ENCODE assay signal across 22 mouse cellular contexts in genomic region chr5:112385973-112386372, GRCm38 (mm10). TPM values are rescaled to one million over a fixed set of nuclear protein-coding genes. Genes with fewer than 3 reads are reported as not detected.
A peak's percentile ranks its signal among the peaks of the same experiment; 100 is the strongest.
DNase-seq lines count a peak whose midpoint lies in the region; ATAC-seq and TF ChIP-seq lines count a peak whose summit lies in the region.
"Had no signal": no experiment of that assay in that cellular context is flagged by ENCODE, and none has a peak within 500 bp of the region (broad histone marks: within the 10 kb centered on the region; RNA-seq: fewer than 3 reads in every experiment).

No protein-coding gene starts in this region.

- TF ChIP-seq CTCF in liver, postnatal 0 days (IDR thresholded peaks at IDR 0.05; ENCODE audit: low read depth) = no peak
- TF ChIP-seq CTCF in forebrain, postnatal 0 days (IDR thresholded peaks at IDR 0.05; ENCODE audit: low read depth) = no peak

- DNase-seq in 416B (ENCODE audit: low read depth) = peak; percentile 74
- DNase-seq in ES-CJ7 (ENCODE audit: low read depth, low spot score) = peak; percentile 91
- DNase-seq in induced T-regulatory cell, adult 2 months (ENCODE audit: low read depth) = peak; percentile 48
- DNase-seq in liver, postnatal 0 days = peak; percentile 41
- DNase-seq in hindbrain, embryonic 10.5 days (ENCODE audit: low spot score) = no peak
- DNase-seq in forebrain, postnatal 0 days = no peak
- DNase-seq: gastrocnemius, postnatal 25 days; kidney, postnatal 14 days; lung, postnatal 14 days; midbrain, embryonic 14.5 days; retina, postnatal 1 day had no signal

- no peaks in the 10 kb centered on the region for H3K4me1 ChIP-seq in liver, postnatal 0 days (ENCODE audit: insufficient read depth)
- peaks cover 26% of the 10 kb centered on the region for H3K4me1 ChIP-seq in hindbrain, embryonic 10.5 days (replicated peaks)
- H3K4me1 ChIP-seq in kidney, embryonic 14.5 days (ENCODE audit: control insufficient read depth, insufficient read depth, low read length) = no peaks in the 10 kb centered on the region
- H3K4me1 ChIP-seq in forebrain, postnatal 0 days (ENCODE audit: insufficient read depth) = 0 out of 2 replicates have a peak, but pooled peaks cover 4% of the 10 kb centered on the region

- H3K9ac ChIP-seq in liver, postnatal 0 days (replicated peaks) = no peak overlapping the region
- no peak overlapping the region for H3K9ac ChIP-seq in kidney, embryonic 14.5 days (ENCODE audit: low read depth, low read length)
- H3K9ac ChIP-seq in forebrain, postnatal 0 days = no peak overlapping the region
- H3K9ac ChIP-seq: embryonic facial prominence, embryonic 15.5 days; forebrain, embryonic 15.5 days; limb, embryonic 12.5 days; neural tube, embryonic 13.5 days had no signal

- H3K4me2 ChIP-seq in liver, postnatal 0 days (ENCODE audit: low read depth, low read length) = no peak overlapping the region
- no peak overlapping the region for H3K4me2 ChIP-seq in kidney, embryonic 14.5 days (replicated peaks; ENCODE audit: low read depth, low read length)
- H3K4me2 ChIP-seq in forebrain, postnatal 0 days (ENCODE audit: low read depth) = no peak overlapping the region
- H3K4me2 ChIP-seq: embryonic facial prominence, embryonic 15.5 days; forebrain, embryonic 15.5 days; limb, embryonic 12.5 days; neural tube, embryonic 13.5 days had no signal

- no peak overlapping the region for H3K27ac ChIP-seq in liver, postnatal 0 days (ENCODE audit: low read depth)
- no peak overlapping the region for H3K27ac ChIP-seq in hindbrain, embryonic 10.5 days
- no peak overlapping the region for H3K27ac ChIP-seq in kidney, embryonic 14.5 days (ENCODE audit: low read depth, low read length)
- no peak overlapping the region for H3K27ac ChIP-seq in forebrain, postnatal 0 days (ENCODE audit: low read depth, low read length)
- H3K27ac ChIP-seq: embryonic facial prominence, embryonic 15.5 days; forebrain, embryonic 15.5 days; hindbrain, postnatal 0 days; limb, embryonic 12.5 days; neural tube, embryonic 13.5 days had no signal

- H3K27me3 ChIP-seq in liver, postnatal 0 days (ENCODE audit: insufficient read depth, low read length) = no peaks in the 10 kb centered on the region
- peaks cover 2% of the 10 kb centered on the region; the same call in 1 of the 2 replicates for H3K27me3 ChIP-seq in hindbrain, embryonic 10.5 days (ENCODE audit: insufficient read depth, poor library complexity, severe bottlenecking)
- no peaks in the 10 kb centered on the region for H3K27me3 ChIP-seq in kidney, embryonic 14.5 days (ENCODE audit: control insufficient read depth, insufficient read depth, low read length)
- no peaks in the 10 kb centered on the region for H3K27me3 ChIP-seq in forebrain, postnatal 0 days (ENCODE audit: insufficient read depth, low read length)
- H3K27me3 ChIP-seq: embryonic facial prominence, embryonic 15.5 days; forebrain, embryonic 15.5 days; limb, embryonic 12.5 days; neural tube, embryonic 13.5 days had no signal

- H3K9me3 ChIP-seq in liver, postnatal 0 days (ENCODE audit: low read length) = no peaks in the 10 kb centered on the region
- H3K9me3 ChIP-seq in hindbrain, embryonic 10.5 days = no peaks in the 10 kb centered on the region
- H3K9me3 ChIP-seq in kidney, embryonic 14.5 days (ENCODE audit: control insufficient read depth, low read length) = no peaks in the 10 kb centered on the region
- H3K9me3 ChIP-seq in forebrain, postnatal 0 days (ENCODE audit: low read length) = no peaks in the 10 kb centered on the region
- H3K9me3 ChIP-seq: embryonic facial prominence, embryonic 15.5 days; forebrain, embryonic 15.5 days; limb, embryonic 12.5 days; neural tube, embryonic 13.5 days had no signal

- ATAC-seq in liver, postnatal 0 days = peak; percentile 90
- ATAC-seq in kidney, embryonic 14.5 days (ENCODE audit: low FRiP score, low TSS enrichment) = no peak
- no peak for ATAC-seq in forebrain, postnatal 0 days
- ATAC-seq: forebrain, embryonic 15.5 days; hindbrain, postnatal 0 days had no signal

- H3K36me3 ChIP-seq in liver, postnatal 0 days (replicated peaks; ENCODE audit: insufficient read depth, low read length) = no peaks in the 10 kb centered on the region
- peaks cover 61% of the 10 kb centered on the region for H3K36me3 ChIP-seq in hindbrain, embryonic 10.5 days
- H3K36me3 ChIP-seq in kidney, embryonic 14.5 days (ENCODE audit: control insufficient read depth, insufficient read depth, low read length) = no peaks in the 10 kb centered on the region
- peaks cover 55% of the 10 kb centered on the region for H3K36me3 ChIP-seq in forebrain, postnatal 0 days (ENCODE audit: insufficient read depth)
- H3K36me3 ChIP-seq: embryonic facial prominence, embryonic 15.5 days had no signal

- no peak for TF ChIP-seq EP300 in liver, postnatal 0 days (IDR thresholded peaks at IDR 0.05; ENCODE audit: low read depth)

- 70% methylated on average over 2 of the region's 2 CpGs for WGBS in liver, postnatal 0 days (ENCODE audit: insufficient replicate concordance)
- 82% methylated on average over 2 of the region's 2 CpGs for WGBS in hindbrain, embryonic 10.5 days
- 72% methylated on average over 2 of the region's 2 CpGs for WGBS in kidney, embryonic 14.5 days
- WGBS in forebrain, postnatal 0 days = 87% methylated on average over 2 of the region's 2 CpGs

- H3K4me3 ChIP-seq in liver, postnatal 0 days (ENCODE audit: low read depth, low read length) = no peak overlapping the region
- no peak overlapping the region for H3K4me3 ChIP-seq in hindbrain, embryonic 10.5 days
- no peak overlapping the region for H3K4me3 ChIP-seq in kidney, embryonic 14.5 days (ENCODE audit: low read length)
- H3K4me3 ChIP-seq in forebrain, postnatal 0 days (ENCODE audit: low read depth, low read length) = no peak overlapping the region
- H3K4me3 ChIP-seq: embryonic facial prominence, embryonic 15.5 days; forebrain, embryonic 15.5 days; limb, embryonic 12.5 days; neural tube, embryonic 13.5 days had no signal

RNA-seq across cellular contexts. Expression of gene Asphd2, which starts 8.7 kb away (rescaled TPM):
- 0.21 TPM in 1 of 2 replicates, not detected in the other for polyA plus RNA-seq in liver, postnatal 0 days (2015; fragmentation: Nextera tagmentation; extraction: Ambion mirVana)
- polyA plus RNA-seq in hindbrain, embryonic 10.5 days (2016; fragmentation: Nextera tagmentation; extraction: Ambion mirVana) = 19.3 and 24.8 TPM in 2 replicates
- polyA plus RNA-seq in kidney, embryonic 14.5 days (2014; fragmentation: Nextera tagmentation; extraction: Ambion mirVana) = 8.2 and 9.0 TPM in 2 replicates
- 132 and 138 TPM in 2 replicates for total RNA-seq in forebrain, postnatal 0 days (2014; rRNA removed)
- 128 and 132 TPM in 2 replicates for polyA plus RNA-seq in forebrain, postnatal 0 days (2015; fragmentation: Nextera tagmentation; extraction: Ambion mirVana)

RNA-seq across cellular contexts. Expression of gene Gm6583, which starts 30.1 kb away (rescaled TPM):
- 0.16 and 0.17 TPM in 2 replicates for polyA plus RNA-seq in liver, postnatal 0 days (2015; fragmentation: Nextera tagmentation; extraction: Ambion mirVana)
- polyA plus RNA-seq in hindbrain, embryonic 10.5 days (2016; fragmentation: Nextera tagmentation; extraction: Ambion mirVana) = 0.14 and 0.30 TPM in 2 replicates
- 0.12 and 0.41 TPM in 2 replicates for polyA plus RNA-seq in kidney, embryonic 14.5 days (2014; fragmentation: Nextera tagmentation; extraction: Ambion mirVana)
- total RNA-seq in forebrain, postnatal 0 days (2014; rRNA removed) = not detected in 2 replicates
- polyA plus RNA-seq in forebrain, postnatal 0 days (2015; fragmentation: Nextera tagmentation; extraction: Ambion mirVana) = not detected in 2 replicates
- total RNA-seq: common myeloid progenitor, adult 5-6 weeks; gastrocnemius, postnatal 25 days; hindbrain, postnatal 0 days; layer of hippocampus, postnatal 14 days had no signal
- polyA plus RNA-seq: brain, embryonic 14.5 days; heart, postnatal 0 days; spleen, adult 2 months had no signal

RNA-seq across cellular contexts. Expression of gene Hps4, which starts 43.1 kb away (rescaled TPM):
- 11.5 and 12.5 TPM in 2 replicates for polyA plus RNA-seq in liver, postnatal 0 days (2015; fragmentation: Nextera tagmentation; extraction: Ambion mirVana)
- 35.8 and 36.7 TPM in 2 replicates for polyA plus RNA-seq in hindbrain, embryonic 10.5 days (2016; fragmentation: Nextera tagmentation; extraction: Ambion mirVana)
- 35.4 and 37.6 TPM in 2 replicates for polyA plus RNA-seq in kidney, embryonic 14.5 days (2014; fragmentation: Nextera tagmentation; extraction: Ambion mirVana)
- total RNA-seq in forebrain, postnatal 0 days (2014; rRNA removed) = 24.6 and 25.4 TPM in 2 replicates
- polyA plus RNA-seq in forebrain, postnatal 0 days (2015; fragmentation: Nextera tagmentation; extraction: Ambion mirVana) = 23.7 and 26.5 TPM in 2 replicates

RNA-seq across cellular contexts. Expression of gene Srrd, which starts 43.1 kb away (rescaled TPM):
- 9.4 and 10.6 TPM in 2 replicates for polyA plus RNA-seq in liver, postnatal 0 days (2015; fragmentation: Nextera tagmentation; extraction: Ambion mirVana)
- polyA plus RNA-seq in hindbrain, embryonic 10.5 days (2016; fragmentation: Nextera tagmentation; extraction: Ambion mirVana) = 52.5 and 53.2 TPM in 2 replicates
- polyA plus RNA-seq in kidney, embryonic 14.5 days (2014; fragmentation: Nextera tagmentation; extraction: Ambion mirVana) = 46.0 and 47.0 TPM in 2 replicates
- 61.5 and 67.9 TPM in 2 replicates for total RNA-seq in forebrain, postnatal 0 days (2014; rRNA removed)
- 51.1 and 52.2 TPM in 2 replicates for polyA plus RNA-seq in forebrain, postnatal 0 days (2015; fragmentation: Nextera tagmentation; extraction: Ambion mirVana)

RNA-seq across cellular contexts. Expression of gene Tfip11, which starts 59.8 kb away (rescaled TPM):
- polyA plus RNA-seq in liver, postnatal 0 days (2015; fragmentation: Nextera tagmentation; extraction: Ambion mirVana) = 6.7 and 8.0 TPM in 2 replicates
- polyA plus RNA-seq in hindbrain, embryonic 10.5 days (2016; fragmentation: Nextera tagmentation; extraction: Ambion mirVana) = 39.9 and 43.7 TPM in 2 replicates
- 15.7 and 22.3 TPM in 2 replicates for polyA plus RNA-seq in kidney, embryonic 14.5 days (2014; fragmentation: Nextera tagmentation; extraction: Ambion mirVana)
- 15.6 and 20.8 TPM in 2 replicates for total RNA-seq in forebrain, postnatal 0 days (2014; rRNA removed)
- polyA plus RNA-seq in forebrain, postnatal 0 days (2015; fragmentation: Nextera tagmentation; extraction: Ambion mirVana) = 20.5 and 26.9 TPM in 2 replicates

Comparison
In these comparisons a context has a peak if more than half of its experiments do, and no peak if none do; other contexts are left out.
1. DNase-seq: peak in 416B (single experiment), ES-CJ7 (single experiment), induced T-regulatory cell, adult 2 months (single experiment) and liver, postnatal 0 days (single experiment); none in hindbrain, embryonic 10.5 days (single experiment) and forebrain, postnatal 0 days (single experiment).